ENCODE assay signal across 17 mouse cellular contexts in genomic region chr19:31714418-31714817, GRCm38 (mm10). TPM values are rescaled to one million over a fixed set of nuclear protein-coding genes. Genes with fewer than 3 reads are reported as not detected.
DNase-seq lines count a peak whose midpoint lies in the region; ATAC-seq and TF ChIP-seq lines count a peak whose summit lies in the region.
"Had no signal": no experiment of that assay in that cellular context is flagged by ENCODE, and none has a peak within 500 bp of the region (broad histone marks: within the 10 kb centered on the region; RNA-seq: fewer than 3 reads in every experiment).

No protein-coding gene starts in this region.

- H3K27me3 ChIP-seq in heart, embryonic 12.5 days (replicated peaks) = no peaks in the 10 kb centered on the region
- H3K27me3 ChIP-seq: embryonic facial prominence, embryonic 15.5 days; forebrain, embryonic 15.5 days; hindbrain, embryonic 15.5 days had no signal

- no peak for ATAC-seq in heart, embryonic 12.5 days (ENCODE audit: insufficient number of reproducible peaks, low FRiP score)
- ATAC-seq: forebrain, embryonic 15.5 days had no signal

- peak; percentile 39 to 40 for DNase-seq in heart, adult 18-20 months
- DNase-seq in kidney, postnatal 14 days = peak; percentile 24
- DNase-seq in kidney, adult 18-20 months = no peak
- peak; percentile 32 for DNase-seq in lung, postnatal 36 days
- no peak for DNase-seq in lung, adult 2 months
- no peak for DNase-seq in adrenal gland, postnatal 25 days
- DNase-seq: adrenal gland, postnatal 36 days; cerebellum, adult 8-10 months; cerebellum, postnatal 14 days; embryo, embryonic 11 days; gastrocnemius, postnatal 36 days had no signal

- H3K4me1 ChIP-seq in heart, embryonic 12.5 days (replicated peaks) = peaks cover 26% of the 10 kb centered on the region
- no peaks in the 10 kb centered on the region for H3K4me1 ChIP-seq in lung, adult 2 months (ENCODE audit: control insufficient read depth, insufficient read depth, low read length)
- H3K4me1 ChIP-seq: embryonic facial prominence, embryonic 15.5 days; forebrain, embryonic 15.5 days; hindbrain, embryonic 15.5 days had no signal

- no peaks in the 10 kb centered on the region for H3K9me3 ChIP-seq in heart, embryonic 12.5 days (replicated peaks)
- H3K9me3 ChIP-seq: embryonic facial prominence, embryonic 15.5 days; forebrain, embryonic 15.5 days; hindbrain, embryonic 15.5 days had no signal

- TF ChIP-seq POLR2A in lung, adult 2 months (IDR thresholded peaks at IDR 0.05; ENCODE audit: borderline replicate concordance, extremely low read depth, low read depth, low read length) = no peak

- no peak overlapping the region for H3K27ac ChIP-seq in heart, embryonic 12.5 days (ENCODE audit: poor library complexity, severe bottlenecking)
- H3K27ac ChIP-seq: embryonic facial prominence, embryonic 15.5 days; forebrain, embryonic 15.5 days; hindbrain, embryonic 15.5 days had no signal

- H3K4me3 ChIP-seq in heart, embryonic 12.5 days = no peak overlapping the region
- no peak overlapping the region for H3K4me3 ChIP-seq in lung, adult 2 months (replicated peaks; ENCODE audit: extremely low read depth, low read depth, low read length)
- H3K4me3 ChIP-seq: embryonic facial prominence, embryonic 15.5 days; erythroblast, embryonic 14.5 days; forebrain, embryonic 15.5 days; hindbrain, embryonic 15.5 days had no signal

- no peak overlapping the region for H3K4me2 ChIP-seq in heart, embryonic 12.5 days
- H3K4me2 ChIP-seq: embryonic facial prominence, embryonic 15.5 days; forebrain, embryonic 15.5 days; hindbrain, embryonic 15.5 days had no signal

- 60% methylated on average over 4 of the region's 4 CpGs for WGBS in heart, embryonic 12.5 days
- WGBS in lung, adult 2 months = 63% methylated on average over 4 of the region's 4 CpGs

- no peak for TF ChIP-seq CTCF in lung, adult 2 months (IDR thresholded peaks at IDR 0.05; ENCODE audit: insufficient read depth, low read length)

- no peak overlapping the region for H3K9ac ChIP-seq in heart, embryonic 12.5 days
- H3K9ac ChIP-seq: embryonic facial prominence, embryonic 15.5 days; forebrain, embryonic 15.5 days; hindbrain, embryonic 15.5 days had no signal

- H3K36me3 ChIP-seq in heart, embryonic 12.5 days = no peaks in the 10 kb centered on the region
- H3K36me3 ChIP-seq: embryonic facial prominence, embryonic 15.5 days; forebrain, embryonic 15.5 days; hindbrain, embryonic 15.5 days had no signal

RNA-seq across cellular contexts. Expression of gene Prkg1, which starts 50.4 kb away (rescaled TPM):
- total RNA-seq in heart, adult 18-20 months (2021) = 10 to 100 TPM; 11.2 to 11.5 TPM
- polyA plus RNA-seq in heart, embryonic 12.5 days (2016; fragmentation: Nextera tagmentation; extraction: Ambion mirVana) = 10.7 and 11.5 TPM in 2 replicates
- polyA plus RNA-seq in lung, adult 2 months (2012; rRNA removed) = 4.1 and 6.0 TPM in 2 replicates
- total RNA-seq in adrenal gland, postnatal 25 days (2021) = 7.7 and 8.2 TPM in 2 replicates
- total RNA-seq: MEL had no signal
- polyA plus RNA-seq: erythroblast, embryonic 14.5 days had no signal

Comparison
In these comparisons a context has a peak if more than half of its experiments do, and no peak if none do; other contexts are left out.
1. DNase-seq: peak in heart, adult 18-20 months (2 of 2), kidney, postnatal 14 days (single experiment) and lung, postnatal 36 days (single experiment); none in kidney, adult 18-20 months (single experiment), lung, adult 2 months (single experiment) and adrenal gland, postnatal 25 days (single experiment).